Mouse (Mus musculus): Measurements from ENCODE around the gene Gm32742. TPM values are rescaled to one million over a fixed set of nuclear protein-coding genes. Genes with fewer than 3 reads are reported as not detected.

Gm32742 gene
- polyA plus RNA-seq, 1 experiment from 2014 or later: not detected

- peak; percentile 72 for ATAC-seq (ENCODE audit: insufficient read depth)
These were observed 63.4 kb downstream of the Gm32742 start, which contains the start of gene 4833427G06Rik for GRCm38 (mm10) chr9:51101756-51102425. Gene 4833427G06Rik (minus strand): TSS chr9:51102078.

GRCm38 (mm10) chr9:51096306-51096705, 69.0 kb downstream of the Gm32742 start:
- no peak for TF ChIP-seq CTCF (IDR thresholded peaks at IDR 0.05; ENCODE audit: low read depth)
- Histone ChIP-seq H3K4me2 (no peak overlapping the region), H3K36me3 (ENCODE audit: insufficient read depth) (no peaks in the 10 kb centered on the region), H3K9me3 (ENCODE audit: low read depth, low read length) (no peaks in the 10 kb centered on the region), H3K27ac (ENCODE audit: low read depth) (no peak overlapping the region), H3K4me1 (ENCODE audit: insufficient read depth) (no peaks in the 10 kb centered on the region), H3K27me3 (ENCODE audit: insufficient read depth, low read length) (no peaks in the 10 kb centered on the region), H3K9ac (no peak overlapping the region), H3K4me3 (ENCODE audit: low read depth, low read length) (no peak overlapping the region)
- DNase-seq (peak; percentile 2), ATAC-seq (ENCODE audit: insufficient read depth) (no peak)
- 29% methylated on average over 2 of the region's 2 CpGs for WGBS

More at GRCm38 (mm10) chr9:51101756-51102425, 63.4 kb downstream of the Gm32742 start, which contains the start of gene 4833427G06Rik:
- Histone ChIP-seq H3K36me3 (ENCODE audit: insufficient read depth) (no peaks in the 10 kb centered on the region), H3K4me1 (ENCODE audit: insufficient read depth) (no peaks in the 10 kb centered on the region; the same call in 1 of the 2 replicates), H3K27ac (ENCODE audit: low read depth) (no peak within 1 kb of the TSS), H3K9me3 (ENCODE audit: low read depth, low read length) (no peaks in the 10 kb centered on the region), H3K4me2 (peak within 1 kb of the TSS; percentile 99), H3K4me3 (ENCODE audit: low read depth, low read length) (peak within 1 kb of the TSS; percentile 56), H3K9ac (no peak within 1 kb of the TSS; the same call in 1 of the 2 replicates), H3K27me3 (ENCODE audit: insufficient read depth, low read length) (peaks cover 8% of the 10 kb centered on the region; the same call in 1 of the 2 replicates)
- peak; percentile 87 for DNase-seq
- TF ChIP-seq CTCF (IDR thresholded peaks at IDR 0.05; ENCODE audit: low read depth): peak; percentile 27; the same call in 1 of the 2 replicates
- 9% methylated on average over 27 of the region's 27 CpGs for WGBS

- TF ChIP-seq CTCF (IDR thresholded peaks at IDR 0.05; ENCODE audit: low read depth): no peak
- Histone ChIP-seq H3K4me1 (ENCODE audit: insufficient read depth) (no peaks in the 10 kb centered on the region), H3K27me3 (ENCODE audit: insufficient read depth, low read length) (no peaks in the 10 kb centered on the region), H3K4me2 (no peak overlapping the region), H3K27ac (ENCODE audit: low read depth) (no peak overlapping the region), H3K36me3 (ENCODE audit: insufficient read depth) (no peaks in the 10 kb centered on the region), H3K4me3 (ENCODE audit: low read depth, low read length) (no peak overlapping the region), H3K9ac (no peak overlapping the region), H3K9me3 (ENCODE audit: low read depth, low read length) (no peaks in the 10 kb centered on the region)
- WGBS: 52% methylated on average over 5 of the region's 5 CpGs
- no peak for ATAC-seq (ENCODE audit: insufficient read depth)
- no peak for DNase-seq
These were observed 71.6 kb downstream of the Gm32742 start for GRCm38 (mm10) chr9:51093697-51094096.

GRCm38 (mm10) chr9:51081614-51082013, 83.7 kb downstream of the Gm32742 start:
- H3K4me3 ChIP-seq (ENCODE audit: low read depth, low read length): no peak overlapping the region
- H3K27ac ChIP-seq (ENCODE audit: low read depth): no peak overlapping the region
- H3K4me2 ChIP-seq: no peak overlapping the region
- H3K36me3 ChIP-seq (ENCODE audit: insufficient read depth): no peaks in the 10 kb centered on the region
- H3K9ac ChIP-seq: no peak overlapping the region
- H3K4me1 ChIP-seq (ENCODE audit: insufficient read depth): 0 out of 2 replicates have a peak, but pooled peaks cover 3% of the 10 kb centered on the region
- 73% methylated on average over 5 of the region's 5 CpGs for WGBS
- no peaks in the 10 kb centered on the region for H3K9me3 ChIP-seq (ENCODE audit: low read depth, low read length)
- no peak for ATAC-seq (ENCODE audit: insufficient read depth)
- H3K27me3 ChIP-seq (ENCODE audit: insufficient read depth, low read length): no peaks in the 10 kb centered on the region
- DNase-seq: no peak
- no peak for TF ChIP-seq CTCF (IDR thresholded peaks at IDR 0.05; ENCODE audit: low read depth)

MicroRNA genes within 50 kb of the gene (microRNA counts, 519-probe panel; counts per million panel counts)
- microRNA mmu-miR-34b-3p: 2,041 counts per million, percentile 23 among the panel's probes with 10 or more counts
- microRNA mmu-miR-34b-5p: 2,041 counts per million, percentile 23 among the panel's probes with 10 or more counts
- microRNA mmu-miR-34c: 4,189 counts per million, percentile 86 among the panel's probes with 10 or more counts

Small RNA genes within 50 kb of the gene (microRNA-seq; reads per million reads assigned to microRNA genes)
- gene Mir34b (ENCODE audit: borderline number of aligned reads) (43.7 reads per million, percentile 40 among the genes with 10 or more reads in this experiment), gene Mir34c (ENCODE audit: borderline number of aligned reads) (952 reads per million, percentile 72 among the genes with 10 or more reads in this experiment)

Other genes starting within 250 kb of the Gm32742 start
- 15.7 and 15.8 TPM in 2 replicates for gene Sik2, start 156.4 kb downstream of the Gm32742 start, polyA plus RNA-seq (2014; fragmentation: Nextera tagmentation; extraction: Ambion mirVana)
- gene Btg4, start 104.6 kb downstream of the Gm32742 start, polyA plus RNA-seq (2014; fragmentation: Nextera tagmentation; extraction: Ambion mirVana): not detected in 2 replicates
- gene Layn, start 88.4 kb downstream of the Gm32742 start, polyA plus RNA-seq (2014; fragmentation: Nextera tagmentation; extraction: Ambion mirVana): 5.4 and 7.3 TPM in 2 replicates
- 0.58 TPM in 1 of 2 replicates, not detected in the other for gene 4833427G06Rik, start 63.4 kb downstream of the Gm32742 start, polyA plus RNA-seq (2014; fragmentation: Nextera tagmentation; extraction: Ambion mirVana)
- not detected in 2 replicates for gene Pou2af1, start 48.2 kb upstream of the Gm32742 start, polyA plus RNA-seq (2014; fragmentation: Nextera tagmentation; extraction: Ambion mirVana)
- 4.9 and 6.0 TPM in 2 replicates for gene Colca2, start 113.1 kb upstream of the Gm32742 start, polyA plus RNA-seq (2014; fragmentation: Nextera tagmentation; extraction: Ambion mirVana)
- gene 1810046K07Rik, start 163.4 kb upstream of the Gm32742 start, polyA plus RNA-seq (2014; fragmentation: Nextera tagmentation; extraction: Ambion mirVana): not detected in 2 replicates